Mouse (Mus musculus): ENCODE results near the gene Eif3i. TPM values are rescaled to one million over a fixed set of nuclear protein-coding genes. Genes with fewer than 3 reads are reported as not detected.

Gene Eif3i
- total and polyA plus RNA-seq, 2 experiments = 170 to 186 TPM

GRCm38 (mm10) chr4:129617121-129617641, 16.7 kb upstream of the Eif3i start:
- H3K4me3 ChIP-seq (ENCODE audit: insufficient read depth, low read depth, low read length) = no peak overlapping the region
- no peak for TF ChIP-seq POLR2A (IDR thresholded peaks at IDR 0.05; ENCODE audit: extremely low read depth, insufficient read depth, low read length)
- no peak for TF ChIP-seq CTCF (IDR thresholded peaks at IDR 0.05; ENCODE audit: low read depth, low read length)
- WGBS = 92% methylated on average over 7 of the region's 7 CpGs

GRCm38 (mm10) chr4:129616631-129617030, 16.2 kb upstream of the Eif3i start:
- no peak overlapping the region for H3K9ac ChIP-seq (ENCODE audit: low read depth, low read length)
- no peaks in the 10 kb centered on the region for H3K27me3 ChIP-seq (ENCODE audit: control insufficient read depth, insufficient read depth, low read length)
- H3K4me3 ChIP-seq (ENCODE audit: insufficient read depth, low read depth, low read length) = no peak overlapping the region
- no peaks in the 10 kb centered on the region for H3K36me3 ChIP-seq (ENCODE audit: control insufficient read depth, insufficient read depth, low read length)
- TF ChIP-seq CTCF (IDR thresholded peaks at IDR 0.05; ENCODE audit: low read depth, low read length) (no peak), POLR2A (IDR thresholded peaks at IDR 0.05; ENCODE audit: extremely low read depth, insufficient read depth, low read length) (no peak)
- no peaks in the 10 kb centered on the region for H3K79me2 ChIP-seq (ENCODE audit: control insufficient read depth, insufficient read depth, low read length)
- H3K27ac ChIP-seq (replicated peaks; ENCODE audit: insufficient read depth, low read depth, low read length) = no peak overlapping the region
- peaks cover 7% of the 10 kb centered on the region; the same call in 1 of the 2 replicates for H3K4me1 ChIP-seq (ENCODE audit: control insufficient read depth, insufficient read depth, low read length)
- DNase-seq (ENCODE audit: extremely low read depth, low read depth, low spot score) = no peak
- 93% methylated on average over 3 of the region's 3 CpGs for WGBS

More at GRCm38 (mm10) chr4:129617121-129617641, 16.7 kb upstream of the Eif3i start:
- no peak overlapping the region for H3K9ac ChIP-seq (ENCODE audit: low read depth, low read length)
- H3K27me3 ChIP-seq (ENCODE audit: control insufficient read depth, insufficient read depth, low read length) = no peaks in the 10 kb centered on the region
- H3K36me3 ChIP-seq (ENCODE audit: control insufficient read depth, insufficient read depth, low read length) = no peaks in the 10 kb centered on the region
- DNase-seq (ENCODE audit: extremely low read depth, low read depth, low spot score) = no peak
- peaks cover 7% of the 10 kb centered on the region; the same call in 1 of the 2 replicates for H3K4me1 ChIP-seq (ENCODE audit: control insufficient read depth, insufficient read depth, low read length)
- H3K79me2 ChIP-seq (ENCODE audit: control insufficient read depth, insufficient read depth, low read length) = no peaks in the 10 kb centered on the region
- H3K27ac ChIP-seq (replicated peaks; ENCODE audit: insufficient read depth, low read depth, low read length) = no peak overlapping the region

GRCm38 (mm10) chr4:129615801-129616290, 15.4 kb upstream of the Eif3i start:
- DNase-seq (ENCODE audit: extremely low read depth, low read depth, low spot score) = no peak
- H3K36me3 ChIP-seq (ENCODE audit: control insufficient read depth, insufficient read depth, low read length) = no peaks in the 10 kb centered on the region
- H3K4me1 ChIP-seq (ENCODE audit: control insufficient read depth, insufficient read depth, low read length) = peaks cover 7% of the 10 kb centered on the region; the same call in 1 of the 2 replicates
- WGBS = 95% methylated on average over 9 of the region's 9 CpGs
- H3K79me2 ChIP-seq (ENCODE audit: control insufficient read depth, insufficient read depth, low read length) = no peaks in the 10 kb centered on the region
- no peak overlapping the region for H3K4me3 ChIP-seq (ENCODE audit: insufficient read depth, low read depth, low read length)
- H3K27me3 ChIP-seq (ENCODE audit: control insufficient read depth, insufficient read depth, low read length) = no peaks in the 10 kb centered on the region
- TF ChIP-seq POLR2A (IDR thresholded peaks at IDR 0.05; ENCODE audit: extremely low read depth, insufficient read depth, low read length) (no peak), CTCF (IDR thresholded peaks at IDR 0.05; ENCODE audit: low read depth, low read length) (no peak)
- no peak overlapping the region for H3K9ac ChIP-seq (ENCODE audit: low read depth, low read length)
- no peak overlapping the region for H3K27ac ChIP-seq (replicated peaks; ENCODE audit: insufficient read depth, low read depth, low read length)

GRCm38 (mm10) chr4:129614093-129614492, 13.6 kb upstream of the Eif3i start, which contains the start of gene Dcdc2b:
Gene Dcdc2b (minus strand): TSS chr4:129614257.
- Histone ChIP-seq H3K27ac (replicated peaks; ENCODE audit: insufficient read depth, low read depth, low read length) (no peak within 1 kb of the TSS), H3K27me3 (ENCODE audit: control insufficient read depth, insufficient read depth, low read length) (no peaks in the 10 kb centered on the region), H3K36me3 (ENCODE audit: control insufficient read depth, insufficient read depth, low read length) (no peaks in the 10 kb centered on the region), H3K4me1 (ENCODE audit: control insufficient read depth, insufficient read depth, low read length) (0 out of 2 replicates have a peak, but pooled peaks cover 4% of the 10 kb centered on the region), H3K4me3 (ENCODE audit: insufficient read depth, low read depth, low read length) (no peak within 1 kb of the TSS), H3K9ac (ENCODE audit: low read depth, low read length) (no peak within 1 kb of the TSS), H3K79me2 (ENCODE audit: control insufficient read depth, insufficient read depth, low read length) (no peaks in the 10 kb centered on the region)
- no peak for DNase-seq (ENCODE audit: extremely low read depth, low read depth, low spot score)
- 85% methylated on average over 6 of the region's 6 CpGs for WGBS
- TF ChIP-seq CTCF (IDR thresholded peaks at IDR 0.05; ENCODE audit: low read depth, low read length) = no peak
- no peak for TF ChIP-seq POLR2A (IDR thresholded peaks at IDR 0.05; ENCODE audit: extremely low read depth, insufficient read depth, low read length)

- Histone ChIP-seq H3K9ac (ENCODE audit: low read depth, low read length) (no peak overlapping the region), H3K27ac (replicated peaks; ENCODE audit: insufficient read depth, low read depth, low read length) (no peak overlapping the region), H3K79me2 (ENCODE audit: control insufficient read depth, insufficient read depth, low read length) (no peaks in the 10 kb centered on the region), H3K4me1 (ENCODE audit: control insufficient read depth, insufficient read depth, low read length) (no peaks in the 10 kb centered on the region), H3K4me3 (ENCODE audit: insufficient read depth, low read depth, low read length) (no peak overlapping the region), H3K36me3 (ENCODE audit: control insufficient read depth, insufficient read depth, low read length) (peaks cover 4% of the 10 kb centered on the region), H3K27me3 (ENCODE audit: control insufficient read depth, insufficient read depth, low read length) (no peaks in the 10 kb centered on the region)
- no peak for DNase-seq (ENCODE audit: extremely low read depth, low read depth, low spot score)
- 75% methylated on average over 4 of the region's 4 CpGs for WGBS
- TF ChIP-seq CTCF (IDR thresholded peaks at IDR 0.05; ENCODE audit: low read depth, low read length) (no peak), POLR2A (IDR thresholded peaks at IDR 0.05; ENCODE audit: extremely low read depth, insufficient read depth, low read length) (no peak)
Observed at GRCm38 (mm10) chr4:129610472-129610871, 10.0 kb upstream of the Eif3i start.

GRCm38 (mm10) chr4:129610026-129610425, 9.6 kb upstream of the Eif3i start:
- WGBS = 91% methylated on average over 4 of the region's 4 CpGs
- H3K27ac ChIP-seq (replicated peaks; ENCODE audit: insufficient read depth, low read depth, low read length) = no peak overlapping the region

More at GRCm38 (mm10) chr4:129610026-129610425, 9.6 kb upstream of the Eif3i start:
- no peaks in the 10 kb centered on the region for H3K4me1 ChIP-seq (ENCODE audit: control insufficient read depth, insufficient read depth, low read length)
- H3K9ac ChIP-seq (ENCODE audit: low read depth, low read length) = no peak overlapping the region
- H3K27me3 ChIP-seq (ENCODE audit: control insufficient read depth, insufficient read depth, low read length) = no peaks in the 10 kb centered on the region
- H3K4me3 ChIP-seq (ENCODE audit: insufficient read depth, low read depth, low read length) = no peak overlapping the region
- H3K36me3 ChIP-seq (ENCODE audit: control insufficient read depth, insufficient read depth, low read length) = peaks cover 6% of the 10 kb centered on the region
- TF ChIP-seq POLR2A (IDR thresholded peaks at IDR 0.05; ENCODE audit: extremely low read depth, insufficient read depth, low read length) (no peak), CTCF (IDR thresholded peaks at IDR 0.05; ENCODE audit: low read depth, low read length) (no peak)
- DNase-seq (ENCODE audit: extremely low read depth, low read depth, low spot score) = no peak
- H3K79me2 ChIP-seq (ENCODE audit: control insufficient read depth, insufficient read depth, low read length) = no peaks in the 10 kb centered on the region
